Mouse (Mus musculus) neural tube, embryonic 11.5 days (tissue): ENCODE results near the gene Tbcel. TPM values are rescaled to one million over a fixed set of nuclear protein-coding genes. Genes with fewer than 3 reads are reported as not detected.

Experiments used
- ATAC-seq: fragments of 200-750 bp; cut with Nextera tagmentation; 2 replicates; pipeline ENCODE4 v1.8.0; 2017; ENCODE audit warnings: moderate number of reproducible peaks, mild to moderate bottlenecking, moderate TSS enrichment, moderate library complexity; ENCODE audit not compliant: insufficient read depth, low FRiP score, low TSS enrichment
- DNase-seq: peaks from one replicate; pipeline ENCODE4 v3.0.0-alpha.2; 2015; ENCODE audit warnings: low spot score
- H3K27ac ChIP-seq: fragments of 300-500 bp; sonication (generic); 2 replicates; pipeline ENCODE4 v1.5.1; 2014; ENCODE audit warnings: low read depth, mild to moderate bottlenecking, low read length
- H3K27me3 ChIP-seq: fragments of 300-500 bp; sonication (generic); 2 replicates; pipeline ENCODE4 v1.6.1; 2014; ENCODE audit warnings: mild to moderate bottlenecking, low read length, mixed read lengths; ENCODE audit not compliant: control insufficient read depth, insufficient read depth
- H3K36me3 ChIP-seq: fragments of 300-500 bp; sonication (generic); 2 replicates; pipeline ENCODE4 v1.6.1; 2014; ENCODE audit warnings: mild to moderate bottlenecking, low read length, moderate library complexity, mixed read lengths; ENCODE audit not compliant: control insufficient read depth, insufficient read depth
- H3K4me1 ChIP-seq: fragments of 300-500 bp; sonication (generic); 2 replicates; pipeline ENCODE4 v1.6.1; 2014; ENCODE audit warnings: low read length, mixed read lengths; ENCODE audit not compliant: control insufficient read depth, insufficient read depth
- H3K4me2 ChIP-seq: fragments of 300-500 bp; sonication (generic); 2 replicates; pipeline ENCODE4 v1.6.1; 2014; ENCODE audit warnings: low read depth, mild to moderate bottlenecking, moderate library complexity
- H3K4me3 ChIP-seq: fragments of 300-500 bp; sonication (generic); 2 replicates; pipeline ENCODE4 v1.5.1; 2014; ENCODE audit warnings: low read depth, low read length
- H3K9ac ChIP-seq: fragments of 300-500 bp; sonication (generic); 2 replicates; pipeline ENCODE4 v1.6.1; 2014; ENCODE audit warnings: mild to moderate bottlenecking, low read length
- H3K9me3 ChIP-seq: fragments of 300-500 bp; sonication (generic); 2 replicates; pipeline ENCODE4 v1.6.1; 2016; ENCODE audit warnings: low read length; ENCODE audit not compliant: control insufficient read depth
- WGBS: fragments of 180-500 bp; shearing (Covaris S2); extraction: QIAGEN DNeasy Blood & Tissue Kit; methylation state at CpG from one replicate; pipeline ENCODE4 v1.1.7; 2014; 5-methylcytosine and 5-hydroxymethylcytosine counted together
- polyA plus RNA-seq: library from polyadenylated mRNA; unstranded; fragments of >200 nt; fragmentation: Nextera tagmentation; extraction: Ambion mirVana; gene quantifications from 2 replicates; pipeline ENCODE4 v1.2.1, GENCODE M21; 2014

Tbcel gene
- polyA plus RNA-seq, 1 experiment from 2014 or later = 5.7 TPM

DNA sequence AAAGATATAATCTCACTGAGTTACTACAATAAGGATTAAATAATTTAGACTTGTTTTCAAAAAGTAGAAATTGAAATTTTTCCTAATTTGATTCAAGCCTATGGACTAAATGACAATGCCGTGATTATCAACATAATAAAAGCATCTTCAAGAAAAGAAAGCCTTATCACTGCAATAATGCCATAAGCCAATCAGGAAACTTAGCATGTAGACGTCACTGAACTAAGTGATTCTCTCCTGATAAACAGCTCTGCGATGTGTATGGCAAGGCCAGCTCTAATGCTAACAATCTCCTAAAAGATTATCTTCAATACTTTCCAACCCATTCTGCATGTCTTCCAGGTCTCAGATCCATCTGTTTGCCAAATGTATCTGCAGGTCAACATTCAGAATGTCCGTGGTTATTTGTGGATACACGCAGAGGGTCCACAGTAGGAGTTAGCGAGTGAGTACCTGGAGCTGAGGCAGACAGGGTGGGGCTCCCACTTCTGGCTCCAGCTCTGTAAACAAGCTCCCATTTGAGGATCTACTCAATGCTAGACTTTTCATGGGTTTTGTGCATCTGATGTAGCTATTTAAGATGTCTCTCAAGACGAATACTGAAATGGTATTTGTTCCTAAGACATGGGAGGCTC lies 44.9 kb downstream of the Tbcel start:
- H3K4me3 ChIP-seq = no peak overlapping the region
- 91% methylated on average over 7 of the region's 7 CpGs for WGBS
- DNase-seq (no peak), ATAC-seq (no peak)
- H3K9ac ChIP-seq = no peak overlapping the region
- H3K9me3 ChIP-seq = no peaks in the 10 kb centered on the region
- 0 out of 2 replicates have a peak, but pooled peaks cover 5% of the 10 kb centered on the region for H3K4me1 ChIP-seq
- H3K4me2 ChIP-seq = no peak overlapping the region
- H3K36me3 ChIP-seq = no peaks in the 10 kb centered on the region
- H3K27ac ChIP-seq = no peak overlapping the region
- H3K27me3 ChIP-seq = no peaks in the 10 kb centered on the region

- WGBS = 77% methylated on average over 11 of the region's 11 CpGs
- Histone ChIP-seq H3K9ac (no peak overlapping the region), H3K27me3 (no peaks in the 10 kb centered on the region), H3K36me3 (no peaks in the 10 kb centered on the region), H3K4me3 (no peak overlapping the region), H3K27ac (no peak overlapping the region), H3K4me2 (no peak overlapping the region), H3K9me3 (no peaks in the 10 kb centered on the region), H3K4me1 (0 out of 2 replicates have a peak, but pooled peaks cover 5% of the 10 kb centered on the region)
- no peak for ATAC-seq
- no peak for DNase-seq
Observed at GRCm38 (mm10) chr9:42461390-42462108, 46.1 kb downstream of the Tbcel start.

DNA sequence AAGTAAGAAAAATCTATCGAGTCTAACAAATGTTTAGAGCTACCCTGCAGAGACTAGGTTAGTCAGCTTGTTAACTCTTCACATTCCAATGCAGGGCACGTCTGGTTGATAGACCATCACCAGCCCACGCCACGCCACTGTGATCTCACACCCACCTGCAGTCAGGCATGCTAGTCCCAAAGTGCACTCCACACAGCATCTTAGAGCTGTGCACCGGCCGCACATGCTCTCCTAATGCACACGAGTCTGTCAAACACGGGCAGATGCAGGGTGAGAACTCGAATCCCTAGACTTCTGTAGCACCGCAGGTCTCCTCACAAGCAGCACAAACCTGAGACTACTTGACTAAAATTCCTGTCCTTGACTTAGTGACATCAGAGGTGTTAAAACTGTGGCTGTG lies 47.3 kb downstream of the Tbcel start:
- WGBS = 89% methylated on average over 10 of the region's 10 CpGs
- no peak for DNase-seq

GRCm38 (mm10) chr9:42459736-42460135 lies 47.9 kb downstream of the Tbcel start:
- Histone ChIP-seq H3K4me1 (0 out of 2 replicates have a peak, but pooled peaks cover 5% of the 10 kb centered on the region), H3K4me2 (no peak overlapping the region), H3K9me3 (no peaks in the 10 kb centered on the region), H3K36me3 (no peaks in the 10 kb centered on the region), H3K27ac (no peak overlapping the region), H3K9ac (no peak overlapping the region), H3K27me3 (no peaks in the 10 kb centered on the region), H3K4me3 (no peak overlapping the region)
- DNase-seq (no peak), ATAC-seq (no peak)
- WGBS = 89% methylated on average over 6 of the region's 6 CpGs

More for the DNA sequence above, 47.3 kb downstream of the Tbcel start:
- Histone ChIP-seq H3K4me2 (no peak overlapping the region), H3K9ac (no peak overlapping the region), H3K9me3 (no peaks in the 10 kb centered on the region), H3K36me3 (no peaks in the 10 kb centered on the region), H3K27me3 (no peaks in the 10 kb centered on the region), H3K27ac (no peak overlapping the region), H3K4me3 (no peak overlapping the region), H3K4me1 (0 out of 2 replicates have a peak, but pooled peaks cover 5% of the 10 kb centered on the region)
- ATAC-seq = no peak

- no peak overlapping the region for H3K4me2 ChIP-seq
- H3K4me3 ChIP-seq = no peak overlapping the region
- 80% methylated on average over 9 of the region's 9 CpGs for WGBS
Observed at GRCm38 (mm10) chr9:42458741-42459515, 48.7 kb downstream of the Tbcel start.

GRCm38 (mm10) chr9:42457501-42457900 lies 50.1 kb downstream of the Tbcel start:
- no peak for DNase-seq
- H3K4me1 ChIP-seq = 0 out of 2 replicates have a peak, but pooled peaks cover 2% of the 10 kb centered on the region
- WGBS = 98% methylated on average over 8 of the region's 8 CpGs
- H3K9me3 ChIP-seq = no peaks in the 10 kb centered on the region
- no peak overlapping the region for H3K4me3 ChIP-seq
- no peaks in the 10 kb centered on the region for H3K36me3 ChIP-seq
- no peak overlapping the region for H3K27ac ChIP-seq
- H3K9ac ChIP-seq = no peak overlapping the region
- no peak overlapping the region for H3K4me2 ChIP-seq
- ATAC-seq = no peak
- H3K27me3 ChIP-seq = no peaks in the 10 kb centered on the region

More at GRCm38 (mm10) chr9:42458741-42459515, 48.7 kb downstream of the Tbcel start:
- no peaks in the 10 kb centered on the region for H3K27me3 ChIP-seq
- no peak overlapping the region for H3K27ac ChIP-seq
- no peak for DNase-seq
- H3K9ac ChIP-seq = no peak overlapping the region
- H3K36me3 ChIP-seq = no peaks in the 10 kb centered on the region
- H3K9me3 ChIP-seq = no peaks in the 10 kb centered on the region
- no peak for ATAC-seq
- H3K4me1 ChIP-seq = 0 out of 2 replicates have a peak, but pooled peaks cover 5% of the 10 kb centered on the region

DNA sequence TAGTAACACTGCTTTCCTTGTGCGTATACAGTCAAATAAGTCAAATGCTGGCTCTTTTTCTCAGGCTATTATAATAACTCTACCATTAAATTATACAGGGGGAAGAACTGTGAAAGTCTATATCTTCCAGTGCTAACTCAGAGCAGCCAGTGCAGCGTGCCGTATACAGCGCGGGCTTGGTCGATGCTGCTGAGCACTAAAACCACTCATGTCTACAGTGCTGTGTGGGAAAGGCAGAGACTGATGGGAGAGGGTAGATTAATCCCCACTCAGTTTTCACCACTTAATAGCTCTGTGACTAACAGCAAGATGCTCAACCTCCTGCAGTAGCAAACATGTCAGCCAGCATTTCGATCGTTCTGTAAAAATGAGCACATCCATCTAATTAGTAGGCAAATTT lies 53.2 kb downstream of the Tbcel start:
- ATAC-seq (no peak), DNase-seq (no peak)
- no peaks in the 10 kb centered on the region for H3K27me3 ChIP-seq
- H3K9me3 ChIP-seq = no peaks in the 10 kb centered on the region
- H3K36me3 ChIP-seq = no peaks in the 10 kb centered on the region
- no peak overlapping the region for H3K27ac ChIP-seq
- no peak overlapping the region for H3K9ac ChIP-seq
- H3K4me1 ChIP-seq = 0 out of 2 replicates have a peak, but pooled peaks cover 2% of the 10 kb centered on the region
- no peak overlapping the region for H3K4me2 ChIP-seq
- no peak overlapping the region for H3K4me3 ChIP-seq
- WGBS = 91% methylated on average over 8 of the region's 8 CpGs

- Histone ChIP-seq H3K36me3 (no peaks in the 10 kb centered on the region), H3K27ac (no peak overlapping the region), H3K9ac (no peak overlapping the region), H3K4me1 (no peaks in the 10 kb centered on the region), H3K9me3 (no peaks in the 10 kb centered on the region), H3K4me2 (no peak overlapping the region), H3K27me3 (no peaks in the 10 kb centered on the region), H3K4me3 (no peak overlapping the region)
- WGBS = 94% methylated on average over 6 of the region's 6 CpGs
- DNase-seq (no peak), ATAC-seq (no peak)
Observed at GRCm38 (mm10) chr9:42449043-42449442, 58.6 kb downstream of the Tbcel start.
